9 mouse cellular contexts compared by ENCODE assay signal in genomic region chr13:60409706-60410502, GRCm38 (mm10).
A peak's percentile ranks its signal among the peaks of the same experiment; 100 is the strongest.
DNase-seq lines count a peak whose midpoint lies in the region; ATAC-seq lines count a peak whose summit lies in the region.
"Had no signal": no experiment of that assay in that cellular context is flagged by ENCODE, and none has a peak within 500 bp of the region (broad histone marks: within the 10 kb centered on the region; RNA-seq: fewer than 3 reads in every experiment).

No protein-coding gene starts in this region.

- H3K27me3 ChIP-seq in midbrain, embryonic 14.5 days (ENCODE audit: control insufficient read depth, insufficient read depth, low read length) = no peaks in the 10 kb centered on the region
- H3K27me3 ChIP-seq in midbrain, embryonic 11.5 days (ENCODE audit: control insufficient read depth, insufficient read depth, low read length) = no peaks in the 10 kb centered on the region
- no peaks in the 10 kb centered on the region for H3K27me3 ChIP-seq in embryonic facial prominence, embryonic 14.5 days (replicated peaks; ENCODE audit: control insufficient read depth, insufficient read depth, low read length)
- no peaks in the 10 kb centered on the region for H3K27me3 ChIP-seq in hindbrain, embryonic 14.5 days (ENCODE audit: control insufficient read depth, insufficient read depth, low read length)
- no peaks in the 10 kb centered on the region for H3K27me3 ChIP-seq in stomach, embryonic 15.5 days (replicated peaks)
- H3K27me3 ChIP-seq: hindbrain, embryonic 15.5 days had no signal

- H3K9me3 ChIP-seq in midbrain, embryonic 14.5 days (ENCODE audit: control insufficient read depth, low read length) = no peaks in the 10 kb centered on the region
- no peaks in the 10 kb centered on the region for H3K9me3 ChIP-seq in midbrain, embryonic 11.5 days (ENCODE audit: control insufficient read depth, low read length)
- H3K9me3 ChIP-seq in embryonic facial prominence, embryonic 14.5 days (ENCODE audit: control insufficient read depth, low read length) = no peaks in the 10 kb centered on the region
- H3K9me3 ChIP-seq in hindbrain, embryonic 14.5 days (ENCODE audit: control insufficient read depth, low read length) = no peaks in the 10 kb centered on the region
- H3K9me3 ChIP-seq in stomach, embryonic 15.5 days = no peaks in the 10 kb centered on the region
- H3K9me3 ChIP-seq: hindbrain, embryonic 15.5 days had no signal

- H3K4me1 ChIP-seq in midbrain, embryonic 14.5 days (ENCODE audit: control insufficient read depth, insufficient read depth, low read length) = no peaks in the 10 kb centered on the region
- H3K4me1 ChIP-seq in midbrain, embryonic 11.5 days (ENCODE audit: control insufficient read depth, insufficient read depth, low read length) = no peaks in the 10 kb centered on the region
- peaks cover 20% of the 10 kb centered on the region; the same call in 1 of the 2 replicates for H3K4me1 ChIP-seq in embryonic facial prominence, embryonic 14.5 days (ENCODE audit: control insufficient read depth, insufficient read depth, low read length)
- no peaks in the 10 kb centered on the region for H3K4me1 ChIP-seq in hindbrain, embryonic 14.5 days (replicated peaks; ENCODE audit: control insufficient read depth, insufficient read depth, low read length)
- H3K4me1 ChIP-seq in stomach, embryonic 15.5 days = no peaks in the 10 kb centered on the region
- H3K4me1 ChIP-seq: hindbrain, embryonic 15.5 days had no signal

- H3K4me3 ChIP-seq in midbrain, embryonic 14.5 days (replicated peaks; ENCODE audit: low read depth, low read length) = no peak overlapping the region
- H3K4me3 ChIP-seq in midbrain, embryonic 11.5 days (ENCODE audit: low read depth, low read length) = no peak overlapping the region
- no peak overlapping the region for H3K4me3 ChIP-seq in embryonic facial prominence, embryonic 14.5 days (ENCODE audit: low read depth, low read length)
- H3K4me3 ChIP-seq in hindbrain, embryonic 14.5 days (replicated peaks; ENCODE audit: low read length) = no peak overlapping the region
- no peak overlapping the region for H3K4me3 ChIP-seq in stomach, embryonic 15.5 days (replicated peaks)
- H3K4me3 ChIP-seq: hindbrain, embryonic 15.5 days had no signal

- no peak overlapping the region for H3K4me2 ChIP-seq in midbrain, embryonic 14.5 days (ENCODE audit: low read length)
- H3K4me2 ChIP-seq in midbrain, embryonic 11.5 days = no peak overlapping the region
- 0 out of 2 replicates have a peak overlapping the region, but pooled peaks have one; percentile 13 for H3K4me2 ChIP-seq in embryonic facial prominence, embryonic 14.5 days (ENCODE audit: low read depth, low read length)
- H3K4me2 ChIP-seq in hindbrain, embryonic 14.5 days (replicated peaks) = no peak overlapping the region
- H3K4me2 ChIP-seq in stomach, embryonic 15.5 days = no peak overlapping the region
- H3K4me2 ChIP-seq: hindbrain, embryonic 15.5 days had no signal

- WGBS in midbrain, embryonic 14.5 days = 69% methylated on average over 14 of the region's 14 CpGs
- 74% methylated on average over 14 of the region's 14 CpGs for WGBS in midbrain, embryonic 11.5 days
- 13% methylated on average over 14 of the region's 14 CpGs for WGBS in embryonic facial prominence, embryonic 14.5 days
- WGBS in hindbrain, embryonic 14.5 days = 61% methylated on average over 14 of the region's 14 CpGs
- WGBS in stomach, embryonic 15.5 days = 54% methylated on average over 13 of the region's 14 CpGs

- H3K36me3 ChIP-seq in midbrain, embryonic 14.5 days (ENCODE audit: control insufficient read depth, insufficient read depth, low read length) = no peaks in the 10 kb centered on the region
- no peaks in the 10 kb centered on the region for H3K36me3 ChIP-seq in midbrain, embryonic 11.5 days (ENCODE audit: control insufficient read depth, insufficient read depth, low read length)
- no peaks in the 10 kb centered on the region for H3K36me3 ChIP-seq in embryonic facial prominence, embryonic 14.5 days (ENCODE audit: control insufficient read depth, insufficient read depth, low read length)
- no peaks in the 10 kb centered on the region for H3K36me3 ChIP-seq in hindbrain, embryonic 14.5 days (replicated peaks; ENCODE audit: control insufficient read depth, insufficient read depth)
- H3K36me3 ChIP-seq in stomach, embryonic 15.5 days = no peaks in the 10 kb centered on the region
- H3K36me3 ChIP-seq: hindbrain, embryonic 15.5 days had no signal

- no peak overlapping the region for H3K9ac ChIP-seq in midbrain, embryonic 14.5 days (replicated peaks; ENCODE audit: low read length)
- H3K9ac ChIP-seq in midbrain, embryonic 11.5 days (ENCODE audit: low read length) = no peak overlapping the region
- no peak overlapping the region for H3K9ac ChIP-seq in embryonic facial prominence, embryonic 14.5 days (ENCODE audit: low read depth, low read length)
- H3K9ac ChIP-seq in hindbrain, embryonic 14.5 days = no peak overlapping the region
- H3K9ac ChIP-seq in stomach, embryonic 15.5 days = no peak overlapping the region
- H3K9ac ChIP-seq: hindbrain, embryonic 15.5 days had no signal

- peak; percentile 28 for DNase-seq in midbrain, embryonic 14.5 days
- no peak for DNase-seq in midbrain, embryonic 11.5 days (ENCODE audit: low spot score, missing footprints)
- DNase-seq in embryonic facial prominence, embryonic 14.5 days (ENCODE audit: low spot score) = peak; percentile 98
- DNase-seq in hindbrain, embryonic 14.5 days (ENCODE audit: low spot score) = peak; percentile 45
- no peak for DNase-seq in cerebellum, adult 11-12 months
- DNase-seq in thymus, postnatal 0 days (ENCODE audit: low spot score) = no peak
- DNase-seq in thymus, postnatal 36 days = no peak

- ATAC-seq in midbrain, embryonic 14.5 days (ENCODE audit: low FRiP score, low TSS enrichment) = no peak
- no peak for ATAC-seq in midbrain, embryonic 11.5 days (ENCODE audit: low FRiP score)
- ATAC-seq in embryonic facial prominence, embryonic 14.5 days (ENCODE audit: low read depth) = peak; percentile 94
- ATAC-seq in hindbrain, embryonic 14.5 days (ENCODE audit: low FRiP score) = no peak; the same call in 1 of the 2 replicates
- ATAC-seq in stomach, embryonic 15.5 days (ENCODE audit: insufficient read depth, low FRiP score, low read depth) = no peak; the same call in 1 of the 2 replicates

- H3K27ac ChIP-seq in midbrain, embryonic 14.5 days (replicated peaks; ENCODE audit: low read depth, low read length) = no peak overlapping the region
- H3K27ac ChIP-seq in midbrain, embryonic 11.5 days (ENCODE audit: low read depth, low read length) = no peak overlapping the region
- peak overlapping the region; percentile 91 for H3K27ac ChIP-seq in embryonic facial prominence, embryonic 14.5 days (replicated peaks; ENCODE audit: low read depth, low read length)
- H3K27ac ChIP-seq in hindbrain, embryonic 14.5 days = peak overlapping the region; percentile 22; the same call in 1 of the 2 replicates
- H3K27ac ChIP-seq in stomach, embryonic 15.5 days = peak overlapping the region; percentile 19
- H3K27ac ChIP-seq: hindbrain, embryonic 15.5 days had no signal

Comparison
In these comparisons a context has a peak if more than half of its experiments do, and no peak if none do; other contexts are left out.
1. DNase-seq: peak in midbrain, embryonic 14.5 days (single experiment), embryonic facial prominence, embryonic 14.5 days (single experiment) and hindbrain, embryonic 14.5 days (single experiment); none in midbrain, embryonic 11.5 days (single experiment), cerebellum, adult 11-12 months (single experiment), thymus, postnatal 0 days (single experiment) and thymus, postnatal 36 days (0 of 2).
2. H3K27ac ChIP-seq: peak in embryonic facial prominence, embryonic 14.5 days (single experiment), hindbrain, embryonic 14.5 days (single experiment) and stomach, embryonic 15.5 days (single experiment); none in midbrain, embryonic 14.5 days (single experiment) and midbrain, embryonic 11.5 days (single experiment).